Mouse (Mus musculus) thymus, adult 2 months (tissue): ENCODE measurements around the gene Ireb2.

Source experiments
- CTCF ChIP-seq: fragments of 200-500 bp; IDR thresholded peaks from 2 replicates; pipeline ENCODE4 v1.5.1; 2012; ENCODE audit warnings: mild to moderate bottlenecking, control low read depth, low read length, moderate library complexity, borderline replicate concordance; ENCODE audit not compliant: control insufficient read depth, poor library complexity, insufficient read depth; ENCODE audit errors: extremely low read depth
- POLR2A ChIP-seq: fragments of 200-500 bp; IDR thresholded peaks from 2 replicates; pipeline ENCODE4 v1.6.1; 2012; ENCODE audit warnings: mild to moderate bottlenecking, low read length, control low read depth, moderate library complexity; ENCODE audit not compliant: control insufficient read depth, poor library complexity, insufficient read depth; ENCODE audit errors: extremely low read depth

GRCm38 (mm10) chr9:54930741-54931140 is 67.2 kb downstream of the Ireb2 start:
- TF ChIP-seq CTCF (no peak), POLR2A (no peak)
